Mouse (Mus musculus): ENCODE results near the gene Dhx33. TPM values are rescaled to one million over a fixed set of nuclear protein-coding genes. Genes with fewer than 3 reads are reported as not detected.

Dhx33 gene
- polyA plus RNA-seq, 1 experiment from 2014 or later: 15.3 TPM

DNA sequence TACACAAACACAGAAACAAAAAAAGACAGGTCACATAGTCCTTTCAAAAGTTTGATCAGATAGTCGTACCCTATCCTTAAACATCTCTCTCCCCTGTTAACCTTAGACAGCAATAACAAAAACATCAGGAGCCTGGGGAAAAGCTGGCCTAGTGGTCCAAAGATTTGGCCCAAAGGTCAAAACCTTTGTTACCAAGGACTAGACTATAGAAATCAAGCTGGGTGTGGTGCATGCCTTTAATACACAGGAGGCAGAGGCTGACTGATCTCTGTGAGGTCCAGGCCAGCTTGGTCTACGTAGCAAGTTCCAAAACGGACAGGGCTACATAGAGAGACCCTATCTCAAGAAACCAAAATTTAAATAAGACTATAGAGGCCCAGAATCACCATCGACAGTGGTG is 49.5 kb downstream of the Dhx33 start:
- 85% methylated on average over 4 of the region's 4 CpGs for WGBS (ENCODE audit: insufficient replicate concordance)
- no peaks in the 10 kb centered on the region for H3K4me1 ChIP-seq

DNA sequence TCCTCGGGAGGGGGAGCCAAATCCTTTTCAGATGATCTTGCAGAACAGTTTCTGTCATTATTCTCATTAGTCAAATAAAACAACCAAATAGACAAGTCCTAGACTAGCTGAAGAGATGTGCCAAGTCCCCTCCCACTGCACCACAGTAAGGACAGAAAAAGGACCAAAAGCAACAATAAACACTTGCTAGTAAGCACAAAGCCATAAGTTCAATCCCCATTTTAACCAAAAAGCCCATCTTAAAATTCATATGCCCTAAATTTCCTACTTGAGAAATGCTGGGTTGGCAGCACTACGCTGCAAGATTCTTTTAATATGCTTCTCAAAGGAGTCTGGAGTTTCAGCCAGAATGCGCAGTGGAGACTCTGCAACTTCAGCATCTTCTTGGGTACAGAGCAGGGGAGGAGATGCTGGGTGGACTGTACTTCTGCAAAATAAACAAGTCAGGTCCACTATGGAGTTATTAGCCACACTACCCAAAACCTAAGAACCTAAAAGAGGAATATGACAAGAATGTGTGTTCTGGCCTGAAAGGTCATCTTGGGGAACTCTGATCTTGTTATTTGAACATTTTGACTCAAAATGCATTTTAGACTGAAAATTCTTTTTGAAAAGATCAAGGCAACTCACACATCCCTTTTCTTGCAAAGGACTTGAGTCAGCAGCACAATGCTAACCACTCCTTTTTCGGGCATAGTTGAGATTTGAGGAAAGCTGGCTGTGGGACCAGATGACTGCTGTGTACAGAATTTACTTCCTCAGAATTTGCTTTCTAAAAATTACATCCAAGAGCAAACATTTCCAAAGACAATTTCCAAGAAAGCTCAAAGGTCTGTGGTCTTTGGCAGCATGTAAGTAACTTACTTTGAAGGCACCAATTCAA is 59.1 kb downstream of the Dhx33 start:
- H3K4me3 ChIP-seq: no peak overlapping the region
- no peak for ATAC-seq
- no peak overlapping the region for H3K4me2 ChIP-seq
- H3K9ac ChIP-seq: no peak overlapping the region
- H3K27me3 ChIP-seq (replicated peaks): no peaks in the 10 kb centered on the region
- peaks cover 97% of the 10 kb centered on the region for H3K36me3 ChIP-seq
- no peaks in the 10 kb centered on the region for H3K4me1 ChIP-seq
- 78% methylated on average over 4 of the region's 4 CpGs for WGBS (ENCODE audit: insufficient replicate concordance)
- no peaks in the 10 kb centered on the region for H3K9me3 ChIP-seq (replicated peaks)
- no peak overlapping the region for H3K27ac ChIP-seq

More for the DNA sequence above, 49.5 kb downstream of the Dhx33 start:
- ATAC-seq: no peak
- H3K9ac ChIP-seq: no peak overlapping the region
- H3K27me3 ChIP-seq (replicated peaks): no peaks in the 10 kb centered on the region
- H3K4me2 ChIP-seq: no peak overlapping the region
- H3K9me3 ChIP-seq (replicated peaks): no peaks in the 10 kb centered on the region
- peaks cover 98% of the 10 kb centered on the region for H3K36me3 ChIP-seq
- no peak overlapping the region for H3K4me3 ChIP-seq
- no peak overlapping the region for H3K27ac ChIP-seq

DNA sequence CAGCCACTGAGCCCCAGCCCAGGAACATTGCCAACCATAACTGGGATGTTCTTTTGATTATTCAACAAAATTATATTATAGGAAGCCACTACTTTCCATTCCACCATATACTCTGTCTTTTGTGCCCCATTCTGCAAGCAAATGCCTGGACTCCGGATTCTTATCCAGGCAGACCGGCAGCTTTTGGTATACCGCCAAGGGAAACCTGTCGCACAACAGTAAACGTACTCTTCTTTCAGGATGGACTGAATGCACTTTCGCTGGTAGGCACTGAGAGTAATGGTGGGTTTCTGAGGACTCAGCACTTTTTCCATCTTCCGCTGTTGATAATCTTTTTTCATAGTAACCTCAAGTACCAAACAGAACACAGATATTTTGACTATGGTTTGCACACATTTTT is 60.6 kb downstream of the Dhx33 start:
- H3K36me3 ChIP-seq: peaks cover 96% of the 10 kb centered on the region
- 92% methylated on average over 7 of the region's 7 CpGs for WGBS (ENCODE audit: insufficient replicate concordance)

DNA sequence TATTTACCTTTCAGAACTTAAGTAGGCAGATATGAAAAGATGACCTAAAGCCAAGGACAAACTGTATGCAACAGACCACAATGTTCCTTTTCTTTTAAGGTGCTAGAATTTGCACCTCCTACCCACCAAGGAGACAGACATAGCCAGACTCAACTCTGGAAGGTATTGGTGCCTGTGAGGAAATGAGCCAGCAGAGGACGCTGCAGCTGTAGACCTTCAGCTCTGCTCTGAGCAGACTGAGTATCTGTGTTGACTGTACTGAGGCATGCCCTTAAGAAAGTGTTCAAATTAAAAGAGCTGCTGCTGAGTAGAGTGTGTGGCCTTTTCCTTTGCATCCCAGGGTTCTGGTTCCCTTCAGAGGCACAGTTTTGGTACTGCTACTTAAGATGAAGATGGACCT is 61.6 kb downstream of the Dhx33 start:
- no peaks in the 10 kb centered on the region for H3K27me3 ChIP-seq (replicated peaks)
- no peak overlapping the region for H3K9ac ChIP-seq
- peaks cover 96% of the 10 kb centered on the region for H3K36me3 ChIP-seq
- no peak overlapping the region for H3K27ac ChIP-seq
- no peak overlapping the region for H3K4me2 ChIP-seq
- no peak for ATAC-seq
- H3K9me3 ChIP-seq (replicated peaks): no peaks in the 10 kb centered on the region
- no peak overlapping the region for H3K4me3 ChIP-seq
- H3K4me1 ChIP-seq: no peaks in the 10 kb centered on the region
- WGBS (ENCODE audit: insufficient replicate concordance): 63% methylated on average over 1 of the region's 1 CpGs

More for the DNA sequence above, 60.6 kb downstream of the Dhx33 start:
- no peak overlapping the region for H3K27ac ChIP-seq
- H3K9ac ChIP-seq: no peak overlapping the region
- H3K27me3 ChIP-seq (replicated peaks): no peaks in the 10 kb centered on the region
- no peak for ATAC-seq
- H3K4me1 ChIP-seq: no peaks in the 10 kb centered on the region
- H3K4me3 ChIP-seq: no peak overlapping the region
- no peaks in the 10 kb centered on the region for H3K9me3 ChIP-seq (replicated peaks)
- no peak overlapping the region for H3K4me2 ChIP-seq

DNA sequence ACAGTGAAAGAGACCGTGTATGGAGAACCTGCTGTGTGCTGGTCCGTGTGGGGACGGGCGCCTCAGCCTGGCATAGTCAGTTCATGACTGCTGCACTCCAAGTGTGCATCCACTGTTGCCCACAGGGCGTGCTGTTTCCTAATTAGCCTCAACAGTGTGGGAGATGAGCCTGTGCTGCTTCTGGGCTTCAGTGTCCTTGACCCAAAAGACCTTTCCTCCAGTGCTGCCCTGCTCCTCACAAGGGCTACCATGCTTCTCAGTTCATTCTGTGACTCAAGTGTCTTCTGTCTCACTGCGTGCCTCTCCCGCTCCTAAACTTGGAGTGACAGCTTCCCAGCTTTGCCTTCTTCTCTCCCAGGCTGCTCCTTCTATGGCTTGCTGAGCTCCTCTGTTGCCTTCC is 68.9 kb downstream of the Dhx33 start:
- no peaks in the 10 kb centered on the region for H3K4me1 ChIP-seq
- no peak overlapping the region for H3K4me3 ChIP-seq
- H3K9ac ChIP-seq: no peak overlapping the region
- no peaks in the 10 kb centered on the region for H3K27me3 ChIP-seq (replicated peaks)
- 88% methylated on average over 7 of the region's 7 CpGs for WGBS (ENCODE audit: insufficient replicate concordance)
- H3K9me3 ChIP-seq (replicated peaks): no peaks in the 10 kb centered on the region
- no peak for ATAC-seq
- H3K27ac ChIP-seq: no peak overlapping the region
- H3K4me2 ChIP-seq: no peak overlapping the region
- peaks cover 90% of the 10 kb centered on the region for H3K36me3 ChIP-seq

Other genes with a start within 250 kb of the Dhx33 start
- 1.9 and 2.2 TPM in 2 replicates for gene Zfp3, start 240.2 kb downstream of the Dhx33 start, polyA plus RNA-seq (2016; fragmentation: Nextera tagmentation; extraction: Ambion mirVana)
- 0.26 and 0.41 TPM in 2 replicates for gene Scimp, start 191.9 kb downstream of the Dhx33 start, polyA plus RNA-seq (2016; fragmentation: Nextera tagmentation; extraction: Ambion mirVana)
- 21.1 and 23.0 TPM in 2 replicates for gene Rabep1, start 159.7 kb downstream of the Dhx33 start, polyA plus RNA-seq (2016; fragmentation: Nextera tagmentation; extraction: Ambion mirVana)
- gene Nup88, start 34.5 kb downstream of the Dhx33 start, polyA plus RNA-seq (2016; fragmentation: Nextera tagmentation; extraction: Ambion mirVana): 81.9 and 87.2 TPM in 2 replicates
- gene Rpain, start 34.2 kb downstream of the Dhx33 start, polyA plus RNA-seq (2016; fragmentation: Nextera tagmentation; extraction: Ambion mirVana): 104 and 105 TPM in 2 replicates
- 352 and 380 TPM in 2 replicates for gene C1qbp, start 21.4 kb downstream of the Dhx33 start, polyA plus RNA-seq (2016; fragmentation: Nextera tagmentation; extraction: Ambion mirVana)
- gene Mis12, start 15.2 kb upstream of the Dhx33 start, polyA plus RNA-seq (2016; fragmentation: Nextera tagmentation; extraction: Ambion mirVana): 29.3 and 31.4 TPM in 2 replicates
- gene Derl2, start 15.4 kb upstream of the Dhx33 start, polyA plus RNA-seq (2016; fragmentation: Nextera tagmentation; extraction: Ambion mirVana): 34.8 and 41.4 TPM in 2 replicates
- 12.9 and 14.1 TPM in 2 replicates for gene 6330403K07Rik, start 29.1 kb upstream of the Dhx33 start, polyA plus RNA-seq (2016; fragmentation: Nextera tagmentation; extraction: Ambion mirVana)
- 0.10 and 0.12 TPM in 2 replicates for gene Nlrp1a, start 140.3 kb upstream of the Dhx33 start, polyA plus RNA-seq (2016; fragmentation: Nextera tagmentation; extraction: Ambion mirVana)
- 0.06 TPM in 1 of 2 replicates, not detected in the other for gene Nlrp1b, start 226.3 kb upstream of the Dhx33 start, polyA plus RNA-seq (2016; fragmentation: Nextera tagmentation; extraction: Ambion mirVana)

Measured in liver, embryonic 12.5 days (tissue).